Mouse (Mus musculus): ENCODE results near the gene Parm1. TPM values are rescaled to one million over a fixed set of nuclear protein-coding genes. Genes with fewer than 3 reads are reported as not detected.

Gene Parm1
- polyA plus RNA-seq, 1 experiment, result 0.01 TPM

DNA sequence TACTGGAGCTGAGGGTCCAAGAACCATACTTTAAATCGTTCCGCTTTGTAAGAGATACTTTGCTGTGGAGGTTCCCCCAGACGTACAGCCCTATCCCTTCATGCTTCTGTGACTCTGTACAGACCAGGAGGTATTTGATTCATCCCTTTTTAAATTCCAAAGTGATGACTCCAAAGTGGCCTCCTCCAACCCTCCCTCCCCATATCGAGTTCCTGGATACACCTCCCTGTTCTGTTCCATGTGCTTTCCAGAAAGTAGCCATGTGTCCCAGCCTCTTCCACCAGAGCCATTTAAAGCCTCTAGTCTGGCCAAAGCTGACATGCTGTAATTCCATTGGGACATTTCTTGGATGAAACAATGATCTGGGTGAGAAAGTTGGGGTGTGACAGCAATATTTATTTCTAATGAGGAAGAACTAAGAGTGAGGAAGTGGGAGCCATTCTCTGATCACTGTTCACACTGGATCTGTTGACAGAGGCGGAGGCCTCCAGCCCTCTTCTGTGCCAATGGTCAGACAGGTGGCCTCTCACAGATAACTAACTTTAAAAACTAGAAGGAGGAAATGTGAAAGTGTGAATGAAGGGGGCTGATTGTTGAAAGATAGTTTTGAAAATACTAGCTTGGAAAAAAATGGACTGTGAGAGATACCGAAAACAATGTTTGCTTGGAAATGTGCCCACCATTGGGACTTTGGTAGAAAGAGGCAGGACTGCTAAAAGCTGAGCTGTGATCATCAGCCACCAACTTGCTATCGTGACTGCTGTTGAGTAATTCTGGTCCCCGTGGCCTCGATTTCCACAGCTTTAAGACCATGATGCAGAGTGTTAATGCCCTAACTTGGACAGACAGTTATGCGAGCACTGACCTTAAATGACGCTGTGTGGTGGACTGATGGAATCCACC, 100.2 kb downstream of the Parm1 start:
- Histone ChIP-seq H3K36me3 (ENCODE audit: control insufficient read depth) (no peaks in the 10 kb centered on the region), H3K9me3 (ENCODE audit: control insufficient read depth, low read length) (no peaks in the 10 kb centered on the region), H3K27me3 (ENCODE audit: control insufficient read depth) (no peaks in the 10 kb centered on the region), H3K4me1 (ENCODE audit: control insufficient read depth) (no peaks in the 10 kb centered on the region), H3K4me3 (replicated peaks) (no peak overlapping the region)
- TF ChIP-seq TAL1 (IDR thresholded peaks at IDR 0.05; ENCODE audit: low read length), result no peak
- no peak for TF ChIP-seq GATA1 (IDR thresholded peaks at IDR 0.05; ENCODE audit: low read length)

GRCm38 (mm10) chr5:91618661-91619173, 101.3 kb downstream of the Parm1 start:
- Histone ChIP-seq H3K4me3 (replicated peaks) (no peak overlapping the region), H3K27me3 (ENCODE audit: control insufficient read depth) (no peaks in the 10 kb centered on the region), H3K9me3 (ENCODE audit: control insufficient read depth, low read length) (no peaks in the 10 kb centered on the region), H3K4me1 (ENCODE audit: control insufficient read depth) (no peaks in the 10 kb centered on the region), H3K36me3 (ENCODE audit: control insufficient read depth) (no peaks in the 10 kb centered on the region)
- no peak for TF ChIP-seq TAL1 (IDR thresholded peaks at IDR 0.05; ENCODE audit: low read length)
- no peak for TF ChIP-seq GATA1 (IDR thresholded peaks at IDR 0.05; ENCODE audit: low read length)

GRCm38 (mm10) chr5:91621197-91621596, 103.8 kb downstream of the Parm1 start:
- H3K4me1 ChIP-seq (ENCODE audit: control insufficient read depth), result no peaks in the 10 kb centered on the region
- H3K27me3 ChIP-seq (ENCODE audit: control insufficient read depth), result no peaks in the 10 kb centered on the region
- TF ChIP-seq TAL1 (IDR thresholded peaks at IDR 0.05; ENCODE audit: low read length) (no peak), GATA1 (IDR thresholded peaks at IDR 0.05; ENCODE audit: low read length) (no peak)
- H3K36me3 ChIP-seq (ENCODE audit: control insufficient read depth), result no peaks in the 10 kb centered on the region
- no peaks in the 10 kb centered on the region for H3K9me3 ChIP-seq (ENCODE audit: control insufficient read depth, low read length)
- H3K4me3 ChIP-seq (replicated peaks), result no peak overlapping the region

DNA sequence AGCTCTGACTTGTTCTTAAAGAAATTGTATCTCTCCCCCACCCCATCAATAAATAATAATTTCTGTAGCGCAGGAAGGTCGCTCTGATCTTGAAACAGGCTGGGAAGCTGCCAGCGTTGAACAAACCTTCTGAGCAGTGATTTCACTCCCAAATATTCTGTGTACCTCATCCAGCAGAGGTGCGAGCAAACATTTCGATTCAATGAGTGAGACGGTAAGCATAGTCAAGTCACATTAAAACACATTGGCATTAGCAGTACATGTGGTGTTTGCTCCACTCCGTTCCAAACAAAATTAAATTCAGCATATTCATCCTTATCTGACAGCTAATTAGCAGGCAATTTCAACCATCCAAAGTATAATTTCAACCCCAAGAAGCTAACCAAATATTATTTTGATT, 109.4 kb downstream of the Parm1 start:
- TF ChIP-seq TAL1 (IDR thresholded peaks at IDR 0.05; ENCODE audit: low read length), result no peak
- no peak for TF ChIP-seq GATA1 (IDR thresholded peaks at IDR 0.05; ENCODE audit: low read length)
- Histone ChIP-seq H3K4me3 (replicated peaks) (no peak overlapping the region), H3K9me3 (ENCODE audit: control insufficient read depth, low read length) (no peaks in the 10 kb centered on the region), H3K27me3 (ENCODE audit: control insufficient read depth) (no peaks in the 10 kb centered on the region), H3K36me3 (ENCODE audit: control insufficient read depth) (no peaks in the 10 kb centered on the region), H3K4me1 (ENCODE audit: control insufficient read depth) (no peaks in the 10 kb centered on the region)

- Histone ChIP-seq H3K4me1 (ENCODE audit: control insufficient read depth) (no peaks in the 10 kb centered on the region), H3K9me3 (ENCODE audit: control insufficient read depth, low read length) (no peaks in the 10 kb centered on the region)
- TF ChIP-seq GATA1 (IDR thresholded peaks at IDR 0.05; ENCODE audit: low read length) (no peak), TAL1 (IDR thresholded peaks at IDR 0.05; ENCODE audit: low read length) (no peak)
Measured at GRCm38 (mm10) chr5:91629472-91629871, 112.1 kb downstream of the Parm1 start.

GRCm38 (mm10) chr5:91651330-91651729, 133.9 kb downstream of the Parm1 start:
- no peak overlapping the region for H3K4me3 ChIP-seq (replicated peaks)
- H3K9me3 ChIP-seq (ENCODE audit: control insufficient read depth, low read length), result no peaks in the 10 kb centered on the region
- TF ChIP-seq TAL1 (IDR thresholded peaks at IDR 0.05; ENCODE audit: low read length), result no peak
- TF ChIP-seq GATA1 (IDR thresholded peaks at IDR 0.05; ENCODE audit: low read length), result no peak
- H3K27me3 ChIP-seq (ENCODE audit: control insufficient read depth), result no peaks in the 10 kb centered on the region
- H3K4me1 ChIP-seq (ENCODE audit: control insufficient read depth), result no peaks in the 10 kb centered on the region
- H3K36me3 ChIP-seq (ENCODE audit: control insufficient read depth), result no peaks in the 10 kb centered on the region

More at GRCm38 (mm10) chr5:91629472-91629871, 112.1 kb downstream of the Parm1 start:
- Histone ChIP-seq H3K27me3 (ENCODE audit: control insufficient read depth) (no peaks in the 10 kb centered on the region), H3K36me3 (ENCODE audit: control insufficient read depth) (no peaks in the 10 kb centered on the region), H3K4me3 (replicated peaks) (no peak overlapping the region)

DNA sequence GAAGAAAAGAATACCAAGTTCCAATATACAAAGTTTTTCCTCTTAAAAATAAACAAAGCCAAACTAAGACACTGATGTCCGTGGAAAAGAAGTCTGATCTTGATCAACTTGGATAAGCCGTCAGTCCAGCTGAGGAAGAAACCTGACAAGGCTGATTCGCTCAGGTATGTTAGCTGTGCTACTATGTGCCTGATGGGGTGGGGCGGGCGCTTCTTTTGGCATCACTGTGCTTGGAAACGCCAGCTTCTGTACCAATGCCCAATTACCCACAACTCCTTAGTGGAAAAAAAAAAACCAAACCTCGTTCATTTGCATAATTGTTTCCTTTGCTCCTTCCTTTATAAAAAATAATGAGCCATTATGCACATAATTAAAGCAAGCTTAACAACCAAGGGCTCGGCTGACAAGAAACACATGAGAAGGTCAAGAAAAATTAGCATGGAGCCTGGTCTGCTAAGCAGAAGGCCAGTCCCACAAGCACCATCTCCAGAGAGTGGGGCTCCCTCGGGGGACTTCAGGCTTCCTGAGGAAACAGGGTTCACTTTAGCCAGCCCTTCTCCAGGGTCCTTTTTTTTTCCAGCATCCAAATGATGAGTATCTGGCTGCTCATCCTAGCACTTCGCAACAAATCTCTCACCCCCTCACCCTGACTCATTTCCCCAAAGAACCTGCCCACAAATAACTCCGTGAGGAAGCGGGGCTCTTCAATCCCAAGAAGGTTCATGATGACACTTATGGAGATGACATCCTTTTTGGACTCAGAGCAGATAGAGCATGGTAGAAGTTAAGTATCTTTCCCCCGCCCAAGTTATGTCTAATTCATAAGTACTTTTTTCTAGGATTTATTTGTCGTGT, 135.9 kb downstream of the Parm1 start:
- Histone ChIP-seq H3K9me3 (ENCODE audit: control insufficient read depth, low read length) (no peaks in the 10 kb centered on the region), H3K27me3 (ENCODE audit: control insufficient read depth) (no peaks in the 10 kb centered on the region), H3K4me3 (replicated peaks) (no peak overlapping the region), H3K4me1 (ENCODE audit: control insufficient read depth) (no peaks in the 10 kb centered on the region), H3K36me3 (ENCODE audit: control insufficient read depth) (no peaks in the 10 kb centered on the region)
- TF ChIP-seq GATA1 (IDR thresholded peaks at IDR 0.05; ENCODE audit: low read length) (no peak), TAL1 (IDR thresholded peaks at IDR 0.05; ENCODE audit: low read length) (no peak)

DNA sequence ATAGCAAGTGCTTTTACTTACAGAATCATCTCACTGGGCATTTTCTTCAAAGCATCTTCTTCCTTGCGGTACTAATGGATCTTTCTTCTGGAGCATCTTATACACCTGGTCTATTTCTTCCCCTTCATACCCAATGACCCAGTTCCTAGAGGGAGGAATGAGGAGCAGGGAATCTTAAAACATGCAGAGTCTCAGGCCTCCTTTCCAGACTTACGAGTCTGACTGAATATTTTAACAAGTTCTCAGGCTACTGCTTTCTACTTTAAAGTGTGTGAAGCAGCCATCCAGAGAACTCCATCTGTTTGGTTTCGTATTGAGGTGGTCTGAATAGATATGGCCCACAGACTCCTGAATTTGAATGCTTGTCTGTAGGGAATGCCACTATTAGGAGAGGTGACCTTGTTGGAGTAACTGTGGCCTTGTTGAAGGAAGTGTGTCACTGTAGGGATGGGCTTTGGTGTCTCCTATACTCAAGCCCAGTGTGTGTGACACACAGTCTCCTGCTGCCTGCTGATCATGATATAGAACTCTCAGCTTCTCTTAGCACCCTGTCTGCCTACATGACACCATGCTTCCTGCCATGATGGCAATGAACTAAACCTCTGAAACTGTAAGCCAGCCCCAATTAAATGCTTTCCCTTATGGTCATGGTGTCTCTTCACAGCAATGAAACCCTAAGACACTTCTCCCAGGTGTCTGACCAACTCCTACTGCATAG, 137.1 kb downstream of the Parm1 start:
- Histone ChIP-seq H3K36me3 (ENCODE audit: control insufficient read depth) (no peaks in the 10 kb centered on the region), H3K4me1 (ENCODE audit: control insufficient read depth) (no peaks in the 10 kb centered on the region), H3K27me3 (ENCODE audit: control insufficient read depth) (no peaks in the 10 kb centered on the region), H3K9me3 (ENCODE audit: control insufficient read depth, low read length) (no peaks in the 10 kb centered on the region), H3K4me3 (replicated peaks) (no peak overlapping the region)
- TF ChIP-seq TAL1 (IDR thresholded peaks at IDR 0.05; ENCODE audit: low read length), result no peak

All from erythroblast, embryonic 14.5 days (primary cell).